ENCODE assay signal across 27 mouse cellular contexts in genomic region chr6:83219814-83220213, GRCm38 (mm10). TPM values are rescaled to one million over a fixed set of nuclear protein-coding genes. Genes with fewer than 3 reads are reported as not detected.
A peak's percentile ranks its signal among the peaks of the same experiment; 100 is the strongest.
DNase-seq lines count a peak whose midpoint lies in the region; ATAC-seq and TF ChIP-seq lines count a peak whose summit lies in the region.
"Had no signal": no experiment of that assay in that cellular context is flagged by ENCODE, and none has a peak within 500 bp of the region (broad histone marks: within the 10 kb centered on the region; RNA-seq: fewer than 3 reads in every experiment).

Gene Slc4a5, plus strand, starts transcription at chr6:83219828.

- no peak within 1 kb of the TSS for H3K4me3 ChIP-seq in lung, adult 2 months (replicated peaks; ENCODE audit: extremely low read depth, low read depth, low read length)
- no peak within 1 kb of the TSS for H3K4me3 ChIP-seq in lung, embryonic 16.5 days (ENCODE audit: low read length)
- H3K4me3 ChIP-seq in stomach, embryonic 14.5 days (ENCODE audit: low read depth, low read length): no peak within 1 kb of the TSS
- H3K4me3 ChIP-seq in stomach, postnatal 0 days (ENCODE audit: low read depth, low read length): no peak within 1 kb of the TSS
- H3K4me3 ChIP-seq: forebrain, embryonic 10.5 days; forebrain, embryonic 13.5 days; gastrocnemius, adult 2 months; heart, embryonic 12.5 days; heart, embryonic 15.5 days; hindbrain, embryonic 10.5 days had no signal

- no peak within 1 kb of the TSS for H3K4me2 ChIP-seq in lung, embryonic 16.5 days (ENCODE audit: low read depth, low read length)
- H3K4me2 ChIP-seq in stomach, embryonic 14.5 days (replicated peaks; ENCODE audit: low read depth, low read length): no peak within 1 kb of the TSS
- no peak within 1 kb of the TSS for H3K4me2 ChIP-seq in stomach, postnatal 0 days (replicated peaks; ENCODE audit: low read depth)
- H3K4me2 ChIP-seq: forebrain, embryonic 13.5 days; heart, embryonic 12.5 days; heart, embryonic 15.5 days; hindbrain, embryonic 14.5 days had no signal

- TF ChIP-seq POLR2A in lung, adult 2 months (IDR thresholded peaks at IDR 0.05; ENCODE audit: borderline replicate concordance, extremely low read depth, low read depth, low read length): no peak

- H3K27ac ChIP-seq in lung, embryonic 16.5 days (ENCODE audit: low read length): peak within 1 kb of the TSS; percentile 69
- no peak within 1 kb of the TSS for H3K27ac ChIP-seq in stomach, embryonic 14.5 days (ENCODE audit: low read length)
- H3K27ac ChIP-seq in stomach, postnatal 0 days (replicated peaks): no peak within 1 kb of the TSS
- H3K27ac ChIP-seq: forebrain, embryonic 10.5 days; forebrain, embryonic 13.5 days; gastrocnemius, adult 2 months; heart, embryonic 15.5 days; hindbrain, embryonic 10.5 days; hindbrain, embryonic 14.5 days had no signal

- WGBS in lung, adult 2 months: 50% methylated on average over 3 of the region's 3 CpGs
- WGBS in lung, embryonic 16.5 days: 50% methylated on average over 3 of the region's 3 CpGs
- 52% methylated on average over 3 of the region's 3 CpGs for WGBS in stomach, embryonic 14.5 days
- 37% methylated on average over 3 of the region's 3 CpGs for WGBS in stomach, postnatal 0 days

- H3K9me3 ChIP-seq in lung, embryonic 16.5 days (ENCODE audit: control insufficient read depth, low read length): no peaks in the 10 kb centered on the region
- H3K9me3 ChIP-seq in stomach, embryonic 14.5 days (ENCODE audit: control insufficient read depth, low read depth, low read length): no peaks in the 10 kb centered on the region
- H3K9me3 ChIP-seq in stomach, postnatal 0 days (ENCODE audit: control insufficient read depth, low read length): no peaks in the 10 kb centered on the region
- H3K9me3 ChIP-seq: forebrain, embryonic 10.5 days; forebrain, embryonic 13.5 days; G1E; heart, embryonic 12.5 days; heart, embryonic 15.5 days; hindbrain, embryonic 10.5 days had no signal

- H3K4me1 ChIP-seq in lung, adult 2 months (ENCODE audit: control insufficient read depth, insufficient read depth, low read length): no peaks in the 10 kb centered on the region
- H3K4me1 ChIP-seq in lung, embryonic 16.5 days (replicated peaks; ENCODE audit: control insufficient read depth, insufficient read depth, low read length): peaks cover 6% of the 10 kb centered on the region; the same call in 1 of the 2 replicates
- no peaks in the 10 kb centered on the region for H3K4me1 ChIP-seq in stomach, embryonic 14.5 days (ENCODE audit: control insufficient read depth, insufficient read depth, low read length)
- H3K4me1 ChIP-seq in stomach, postnatal 0 days (replicated peaks; ENCODE audit: control insufficient read depth, insufficient read depth): no peaks in the 10 kb centered on the region
- H3K4me1 ChIP-seq: forebrain, embryonic 13.5 days; heart, embryonic 15.5 days had no signal

- no peak within 1 kb of the TSS for H3K9ac ChIP-seq in lung, embryonic 16.5 days (ENCODE audit: low read length)
- H3K9ac ChIP-seq in stomach, embryonic 14.5 days (replicated peaks; ENCODE audit: low read depth, low read length): no peak within 1 kb of the TSS
- no peak within 1 kb of the TSS for H3K9ac ChIP-seq in stomach, postnatal 0 days (ENCODE audit: low read length)
- H3K9ac ChIP-seq: forebrain, embryonic 13.5 days; heart, embryonic 12.5 days; heart, embryonic 15.5 days; hindbrain, embryonic 14.5 days had no signal

- no peaks in the 10 kb centered on the region for H3K27me3 ChIP-seq in lung, embryonic 16.5 days (ENCODE audit: control insufficient read depth, insufficient read depth, low read depth, low read length)
- no peaks in the 10 kb centered on the region for H3K27me3 ChIP-seq in stomach, embryonic 14.5 days (ENCODE audit: control insufficient read depth, insufficient read depth, low read length)
- H3K27me3 ChIP-seq in stomach, postnatal 0 days (ENCODE audit: control insufficient read depth, insufficient read depth, low read length): no peaks in the 10 kb centered on the region
- H3K27me3 ChIP-seq: forebrain, embryonic 13.5 days; heart, embryonic 15.5 days had no signal

- no peaks in the 10 kb centered on the region for H3K36me3 ChIP-seq in lung, embryonic 16.5 days (ENCODE audit: control insufficient read depth, insufficient read depth, low read length)
- no peaks in the 10 kb centered on the region for H3K36me3 ChIP-seq in stomach, embryonic 14.5 days (ENCODE audit: control insufficient read depth, insufficient read depth, low read length)
- no peaks in the 10 kb centered on the region for H3K36me3 ChIP-seq in stomach, postnatal 0 days (ENCODE audit: control insufficient read depth, insufficient read depth, low read length)
- H3K36me3 ChIP-seq: forebrain, embryonic 10.5 days; G1E; heart, embryonic 12.5 days; heart, embryonic 15.5 days; hindbrain, embryonic 10.5 days had no signal

- no peak for TF ChIP-seq CTCF in lung, adult 2 months (IDR thresholded peaks at IDR 0.05; ENCODE audit: insufficient read depth, low read length)
- TF ChIP-seq CTCF in stomach, postnatal 0 days (IDR thresholded peaks at IDR 0.05; ENCODE audit: low read depth): no peak

- intact Hi-C loops in gastrocnemius, postnatal 14 days (cut with DNase I; ENCODE audit: low total_unique reads): no loop called here

- no peak for DNase-seq in lung, adult 2 months
- DNase-seq in lung, adult 18-20 months: no peak
- no peak for DNase-seq in lung, postnatal 4 days
- no peak for DNase-seq in stomach, postnatal 0 days (ENCODE audit: low spot score)
- DNase-seq in urinary bladder, postnatal 36 days (ENCODE audit: low spot score in 2 of 2): no peak
- no peak for DNase-seq in gastrocnemius, postnatal 14 days
- DNase-seq: adrenal gland, postnatal 10 days; adrenal gland, postnatal 36 days; cerebellum, adult 18-20 months; cerebellum, adult 9-10 months; cerebellum, postnatal 14 days; gastrocnemius, adult 2 months; gastrocnemius, postnatal 25 days; heart, adult 18-20 months; heart, postnatal 10 days; heart, postnatal 36 days had no signal

- TF ChIP-seq EP300 in stomach, postnatal 0 days (optimal IDR thresholded peaks at IDR 0.05): no peak

- peak; percentile 86 for ATAC-seq in lung, embryonic 16.5 days (ENCODE audit: low read depth)
- peak; percentile 61 for ATAC-seq in stomach, embryonic 14.5 days (ENCODE audit: insufficient number of reproducible peaks, insufficient read depth, low FRiP score, low read depth)
- ATAC-seq in stomach, postnatal 0 days (ENCODE audit: low FRiP score, low TSS enrichment): 0 out of 2 replicates have a peak, but pooled peaks have one; percentile 29
- ATAC-seq: forebrain, embryonic 13.5 days; forebrain, embryonic 16.5 days; Patski had no signal

RNA-seq across cellular contexts. Expression of gene Slc4a5, which starts in this region (rescaled TPM):
- polyA plus RNA-seq in lung, adult 2 months (2012; rRNA removed): 56.7 and 62.3 TPM in 2 replicates
- polyA plus RNA-seq in lung, embryonic 16.5 days (2015; fragmentation: Nextera tagmentation; extraction: Ambion mirVana): 2.1 and 3.1 TPM in 2 replicates
- polyA plus RNA-seq in stomach, embryonic 14.5 days (2014; fragmentation: Nextera tagmentation; extraction: Ambion mirVana): 0.34 and 0.38 TPM in 2 replicates
- 0.08 and 0.18 TPM in 2 replicates for polyA plus RNA-seq in stomach, postnatal 0 days (2015; fragmentation: Nextera tagmentation; extraction: Ambion mirVana)
- not detected for total RNA-seq in gastrocnemius, postnatal 14 days (2021)
- total RNA-seq: gastrocnemius, adult 2 months; gastrocnemius, postnatal 25 days; heart, postnatal 10 days; heart, postnatal 36 days had no signal
- polyA plus RNA-seq: G1E had no signal

Comparison
In these comparisons a context has a peak if more than half of its experiments do, and no peak if none do; other contexts are left out.
1. RNA of gene Slc4a5 (polyA plus RNA-seq): 56.7 to 62.3 TPM in lung, adult 2 months; 2.1 to 3.1 TPM in lung, embryonic 16.5 days, 0.34 to 0.38 TPM in stomach, embryonic 14.5 days and 0.08 to 0.18 TPM in stomach, postnatal 0 days; every median in the first group is over 10 times any median in the second.
2. Peak in ATAC-seq in stomach, embryonic 14.5 days; RNA of the gene not detected or under 1 TPM.
3. Peak in ATAC-seq in stomach, postnatal 0 days; RNA of the gene not detected or under 1 TPM.
4. ATAC-seq: peak in every context shown above with its lines; median percentile 86 in lung, embryonic 16.5 days; 61 in stomach, embryonic 14.5 days; 29 in stomach, postnatal 0 days.